Mouse (Mus musculus): ENCODE data around the gene Ppm1a. TPM values are rescaled to one million over a fixed set of nuclear protein-coding genes. Genes with fewer than 3 reads are reported as not detected.
A peak's percentile ranks its signal among the peaks of the same experiment; 100 is the strongest.

Ppm1a gene
- total and polyA plus RNA-seq, 3 experiments: 111 to 119 TPM; not detected in 1

DNA sequence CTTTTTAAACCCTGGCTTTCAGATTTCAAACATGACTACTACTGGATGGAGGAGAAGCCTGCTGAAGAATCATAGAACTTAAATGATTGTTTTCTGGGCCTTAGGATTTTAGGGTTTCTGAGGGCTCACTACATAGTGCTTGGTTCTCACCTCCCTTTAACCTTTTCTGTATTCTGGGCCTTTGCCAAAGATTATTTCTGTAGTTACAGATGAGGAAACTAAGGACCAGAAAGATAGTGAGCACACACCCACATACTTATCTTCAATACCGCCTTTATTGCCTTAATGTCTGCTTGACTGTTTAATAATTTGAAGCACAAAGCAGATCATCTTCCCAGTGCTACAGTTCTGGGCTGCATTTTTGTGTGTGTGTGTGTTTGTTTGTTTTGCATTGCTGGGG, 5.2 kb downstream of the Ppm1a start (continued):
- TF ChIP-seq CHD2 (IDR thresholded peaks at IDR 0.05; ENCODE audit: low read length) (no peak), GATA1 (IDR thresholded peaks at IDR 0.05; ENCODE audit: low read depth, low read length) (peak; percentile 93), HCFC1 (IDR thresholded peaks at IDR 0.05; ENCODE audit: low read depth, low read length) (peak; percentile 57; the same call in 1 of the 2 replicates), ZNF384 (IDR thresholded peaks at IDR 0.05; ENCODE audit: low read depth, low read length) (no peak), POLR2AphosphoS5 (IDR thresholded peaks at IDR 0.05; ENCODE audit: borderline replicate concordance, low read depth, low read length) (no peak), ETS1 (IDR thresholded peaks at IDR 0.05; ENCODE audit: low read depth, low read length) (peak; percentile 94), MAX (IDR thresholded peaks at IDR 0.05; ENCODE audit: low read length) (peak; percentile 47; the same call in 1 of the 2 replicates), EP300 (IDR thresholded peaks at IDR 0.05; ENCODE audit: low read depth in 1 of 2, low read length in 2 of 2) (peak; percentile 94 to 95), POLR2AphosphoS2 (IDR thresholded peaks at IDR 0.05; ENCODE audit: low read length) (no peak; the same call in 1 of the 2 replicates), POLR2A (IDR thresholded peaks at IDR 0.05; ENCODE audit: control insufficient read depth in 1 of 2, insufficient read depth in 1 of 2, low read depth in 1 of 2, low read length in 2 of 2, poor library complexity in 1 of 2) (no peak), USF2 (IDR thresholded peaks at IDR 0.05; ENCODE audit: borderline replicate concordance in 1 of 2, insufficient read depth in 1 of 2, low read depth in 1 of 2, low read length in 2 of 2) (no peak), SMC3 (IDR thresholded peaks at IDR 0.05; ENCODE audit: low read depth, low read length) (no peak), MEF2A (IDR thresholded peaks at IDR 0.05; ENCODE audit: extremely low read depth, insufficient replicate concordance, low read depth, low read length, poor library complexity, severe bottlenecking) (0 out of 2 replicates have a peak, but pooled peaks have one; percentile 73), RCOR1 (IDR thresholded peaks at IDR 0.05; ENCODE audit: low read depth, low read length) (peak; percentile 86), NELFE (IDR thresholded peaks at IDR 0.05; ENCODE audit: low read depth, low read length) (no peak), MYC (IDR thresholded peaks at IDR 0.05; ENCODE audit: low read depth, low read length) (0 out of 2 replicates have a peak, but pooled peaks have one; percentile 46)

DNA sequence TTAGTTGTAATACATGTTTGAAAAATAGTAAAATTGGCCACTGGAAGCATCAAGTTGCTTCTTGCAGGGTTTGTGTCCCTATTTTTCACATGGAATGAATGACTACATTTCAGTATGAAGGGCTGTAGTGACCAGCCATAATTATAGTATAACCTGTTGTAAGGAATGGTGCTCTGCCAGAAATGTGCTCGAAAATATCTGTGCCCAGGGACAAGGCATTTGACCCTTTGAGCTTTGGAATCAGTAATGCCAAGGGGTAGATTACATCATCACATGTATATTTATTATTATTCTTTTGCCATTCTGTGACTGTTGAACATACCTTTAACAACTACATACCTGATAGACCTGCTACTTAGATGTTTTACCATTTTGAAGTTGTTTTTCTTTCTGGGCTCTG, 5.9 kb downstream of the Ppm1a start:
- Histone ChIP-seq H3K9ac (ENCODE audit: control insufficient read depth, low read depth, low read length, poor library complexity, severe bottlenecking) (peak overlapping the region; percentile 43), H3K9me3 (replicated peaks; ENCODE audit: insufficient read depth, low read length) (no peaks in the 10 kb centered on the region), H3K36me3 (ENCODE audit: control insufficient read depth in 1 of 2, insufficient read depth in 2 of 2, low read length in 2 of 2) (peaks cover 0 to 53% of the 10 kb centered on the region in 2 experiments; a peak in 2 of 4 replicates), H3K79me2 (ENCODE audit: control insufficient read depth, insufficient read depth, low read length, poor library complexity) (peaks cover 50% of the 10 kb centered on the region), H3K27ac (ENCODE audit: control insufficient read depth, low read depth, low read length) (peak overlapping the region; percentile 65), H3K4me1 (ENCODE audit: control insufficient read depth in 1 of 2, insufficient read depth in 2 of 2, low read length in 2 of 2) (peaks cover 28 to 32% of the 10 kb centered on the region in 2 experiments), H3K4me3 (ENCODE audit: control insufficient read depth in 1 of 2, insufficient read depth in 1 of 2, low read depth in 2 of 2, low read length in 2 of 2) (peak overlapping the region in 1 of 2 experiments; percentile 51; a peak in 2 of 4 replicates), H3K27me3 (ENCODE audit: control insufficient read depth in 1 of 2, insufficient read depth in 2 of 2, low read length in 2 of 2) (no peaks in the 10 kb centered on the region)
- DNase-seq (ENCODE audit: low read depth, low spot score): no peak
- TF ChIP-seq JUND (IDR thresholded peaks at IDR 0.05; ENCODE audit: low read depth, low read length) (no peak), SIN3A (IDR thresholded peaks at IDR 0.05; ENCODE audit: low read length) (no peak), POLR2AphosphoS2 (IDR thresholded peaks at IDR 0.05; ENCODE audit: low read length) (no peak), NELFE (IDR thresholded peaks at IDR 0.05; ENCODE audit: low read depth, low read length) (0 out of 2 replicates have a peak, but pooled peaks have one; percentile 24)
